Mouse (Mus musculus) forebrain, postnatal 0 days (tissue): ENCODE data around the gene Zrsr2. TPM values are rescaled to one million over a fixed set of nuclear protein-coding genes. Genes with fewer than 3 reads are reported as not detected.

Experiments used
- ATAC-seq: fragments of 200-750 bp; cut with Nextera tagmentation; 2 replicates; pipeline ENCODE4 v1.8.0; 2017; ENCODE audit warnings: mild to moderate bottlenecking, moderate library complexity
- DNase-seq: peaks from one replicate; pipeline ENCODE4 v3.0.0-alpha.2; 2015
- H3K27ac ChIP-seq: fragments of 300-500 bp; sonication (generic); 2 replicates; pipeline ENCODE4 v1.5.1; 2014; ENCODE audit warnings: low read depth, mild to moderate bottlenecking, antibody characterized with exemption, low read length, moderate library complexity, mixed read lengths
- H3K27me3 ChIP-seq: fragments of 300-500 bp; sonication (generic); 2 replicates; pipeline ENCODE4 v1.6.1; 2014; ENCODE audit warnings: mild to moderate bottlenecking, low read length, mixed read lengths; ENCODE audit not compliant: insufficient read depth
- H3K36me3 ChIP-seq: fragments of 300-500 bp; sonication (generic); 2 replicates; pipeline ENCODE4 v1.6.1; 2014; ENCODE audit warnings: mild to moderate bottlenecking, moderate library complexity; ENCODE audit not compliant: insufficient read depth
- H3K4me1 ChIP-seq: fragments of 300-500 bp; sonication (generic); 2 replicates; pipeline ENCODE4 v1.6.1; 2014; ENCODE audit warnings: antibody characterized with exemption; ENCODE audit not compliant: insufficient read depth
- H3K4me2 ChIP-seq: fragments of 300-500 bp; sonication (generic); 2 replicates; pipeline ENCODE4 v1.6.1; 2014; ENCODE audit warnings: low read depth, mild to moderate bottlenecking, moderate library complexity
- H3K4me3 ChIP-seq: fragments of 300-500 bp; sonication (generic); 2 replicates; pipeline ENCODE4 v1.5.1; 2014; ENCODE audit warnings: low read depth, low read length, mixed read lengths
- H3K9ac ChIP-seq: fragments of 300-500 bp; sonication (generic); 2 replicates; pipeline ENCODE4 v1.6.1; 2014; ENCODE audit warnings: mild to moderate bottlenecking
- H3K9me3 ChIP-seq: fragments of 300-500 bp; sonication (generic); 2 replicates; pipeline ENCODE4 v1.6.1; 2016; ENCODE audit warnings: low read length
- CTCF ChIP-seq: sonication (generic); IDR thresholded peaks from 2 replicates; pipeline ENCODE4 v1.5.1; 2016; ENCODE audit warnings: antibody characterized with exemption, control low read depth, low read depth
- WGBS: fragments of 180-500 bp; shearing (Covaris S2); extraction: QIAGEN DNeasy Blood & Tissue Kit; methylation state at CpG from one replicate; pipeline ENCODE4 v1.1.7; 2014; 5-methylcytosine and 5-hydroxymethylcytosine counted together
- polyA plus RNA-seq: library from polyadenylated mRNA; unstranded; fragments of >200 nt; fragmentation: Nextera tagmentation; extraction: Ambion mirVana; gene quantifications from 2 replicates; pipeline ENCODE4 v1.2.1, GENCODE M21; 2015
- total RNA-seq: library from RNA; depleted of rRNA; stranded (reverse); fragments of >200 nt; gene quantifications from 2 replicates; pipeline ENCODE4 v1.2.3, GENCODE M21; 2014

The Zrsr2 gene
- total and polyA plus RNA-seq, 2 experiments from 2014 or later, result 18.5 to 81.3 TPM

- H3K27ac ChIP-seq, result no peak overlapping the region
- no peaks in the 10 kb centered on the region for H3K27me3 ChIP-seq
- no peaks in the 10 kb centered on the region for H3K9me3 ChIP-seq
- TF ChIP-seq CTCF, result no peak
- H3K4me3 ChIP-seq, result no peak overlapping the region
- no peaks in the 10 kb centered on the region for H3K36me3 ChIP-seq
- no peak overlapping the region for H3K4me2 ChIP-seq
- ATAC-seq (no peak), DNase-seq (no peak)
- no peaks in the 10 kb centered on the region for H3K4me1 ChIP-seq
- no peak overlapping the region for H3K9ac ChIP-seq
Measured at GRCm38 (mm10) chrX:163929550-163929949, 28.9 kb downstream of the Zrsr2 start.

- Histone ChIP-seq H3K4me2 (no peak overlapping the region; the same call in 1 of the 2 replicates), H3K27ac (no peak overlapping the region), H3K36me3 (no peaks in the 10 kb centered on the region), H3K4me3 (no peak overlapping the region), H3K27me3 (no peaks in the 10 kb centered on the region), H3K9me3 (no peaks in the 10 kb centered on the region), H3K9ac (no peak overlapping the region), H3K4me1 (no peaks in the 10 kb centered on the region)
- ATAC-seq, result no peak
- TF ChIP-seq CTCF, result peak; percentile 79
- peak; percentile 47 for DNase-seq
Measured at GRCm38 (mm10) chrX:163912791-163913190, 45.7 kb downstream of the Zrsr2 start.

- Histone ChIP-seq H3K9me3 (no peaks in the 10 kb centered on the region), H3K4me2 (peak overlapping the region; percentile 46), H3K36me3 (no peaks in the 10 kb centered on the region), H3K9ac (peak overlapping the region; percentile 58), H3K4me3 (peak overlapping the region; percentile 58), H3K27ac (peak overlapping the region; percentile 79), H3K27me3 (no peaks in the 10 kb centered on the region), H3K4me1 (no peaks in the 10 kb centered on the region)
- ATAC-seq (peak; percentile 17), DNase-seq (peak; percentile 34)
- TF ChIP-seq CTCF, result no peak
- 26% methylated on average over 34 of the region's 34 CpGs for WGBS
Measured at GRCm38 (mm10) chrX:163909381-163909780, 49.1 kb downstream of the Zrsr2 start.

- WGBS, result 29% methylated on average over 76 of the region's 80 CpGs
- Histone ChIP-seq H3K27me3 (no peaks in the 10 kb centered on the region), H3K9ac (peak within 1 kb of the TSS; percentile 58), H3K4me2 (peak within 1 kb of the TSS; percentile 49), H3K27ac (peak within 1 kb of the TSS; percentile 86), H3K4me3 (peak within 1 kb of the TSS; percentile 58), H3K36me3 (no peaks in the 10 kb centered on the region), H3K9me3 (no peaks in the 10 kb centered on the region), H3K4me1 (no peaks in the 10 kb centered on the region)
- DNase-seq, result peak; percentile 94
- ATAC-seq, result peak; percentile 98
- peak; percentile 62 for TF ChIP-seq CTCF
Measured at GRCm38 (mm10) chrX:163908337-163909250, 49.9 kb downstream of the Zrsr2 start, which contains the start of gene Ap1s2. TSS of gene Ap1s2 (plus strand) at chrX:163909017.

GRCm38 (mm10) chrX:163908003-163908336 is 50.5 kb downstream of the Zrsr2 start:
- TF ChIP-seq CTCF, result no peak
- Histone ChIP-seq H3K27ac (peak overlapping the region; percentile 86), H3K4me1 (no peaks in the 10 kb centered on the region), H3K9ac (peak overlapping the region; percentile 54), H3K4me3 (peak overlapping the region; percentile 58), H3K27me3 (no peaks in the 10 kb centered on the region), H3K9me3 (no peaks in the 10 kb centered on the region), H3K36me3 (no peaks in the 10 kb centered on the region), H3K4me2 (peak overlapping the region; percentile 49)
- DNase-seq (no peak), ATAC-seq (no peak)
- WGBS, result 31% methylated on average over 8 of the region's 8 CpGs

- Histone ChIP-seq H3K27ac (no peak overlapping the region), H3K4me3 (no peak overlapping the region), H3K4me2 (no peak overlapping the region), H3K36me3 (no peaks in the 10 kb centered on the region), H3K27me3 (no peaks in the 10 kb centered on the region), H3K9ac (no peak overlapping the region), H3K9me3 (no peaks in the 10 kb centered on the region), H3K4me1 (no peaks in the 10 kb centered on the region)
- no peak for TF ChIP-seq CTCF
- ATAC-seq (no peak), DNase-seq (no peak)
- 71% methylated on average over 2 of the region's 2 CpGs for WGBS
Measured at GRCm38 (mm10) chrX:163906861-163907260, 51.6 kb downstream of the Zrsr2 start.

GRCm38 (mm10) chrX:163899431-163900020 is 58.9 kb downstream of the Zrsr2 start:
- Histone ChIP-seq H3K36me3 (no peaks in the 10 kb centered on the region), H3K9ac (no peak overlapping the region), H3K27ac (no peak overlapping the region), H3K9me3 (no peaks in the 10 kb centered on the region), H3K4me1 (no peaks in the 10 kb centered on the region), H3K4me3 (no peak overlapping the region), H3K27me3 (no peaks in the 10 kb centered on the region), H3K4me2 (no peak overlapping the region)
- TF ChIP-seq CTCF, result no peak
- DNase-seq, result no peak
- no peak for ATAC-seq
- 69% methylated on average over 5 of the region's 5 CpGs for WGBS
